Mouse (Mus musculus) heart, postnatal 4 days (tissue): ENCODE measurements around the gene Cdc42ep4. TPM values are rescaled to one million over a fixed set of nuclear protein-coding genes. Genes with fewer than 3 reads are reported as not detected.

Experiments used
- DNase-seq: peaks from one replicate; pipeline ENCODE4 v3.0.0; 2021
- total RNA-seq, 2 experiments: library from RNA; stranded (reverse); gene quantifications; 2 replicates each; pipeline ENCODE4 v1.2.3; 2021

The Cdc42ep4 gene
- total RNA-seq, 2 experiments from 2014 or later, result 18.7 to 20.7 TPM

DNA sequence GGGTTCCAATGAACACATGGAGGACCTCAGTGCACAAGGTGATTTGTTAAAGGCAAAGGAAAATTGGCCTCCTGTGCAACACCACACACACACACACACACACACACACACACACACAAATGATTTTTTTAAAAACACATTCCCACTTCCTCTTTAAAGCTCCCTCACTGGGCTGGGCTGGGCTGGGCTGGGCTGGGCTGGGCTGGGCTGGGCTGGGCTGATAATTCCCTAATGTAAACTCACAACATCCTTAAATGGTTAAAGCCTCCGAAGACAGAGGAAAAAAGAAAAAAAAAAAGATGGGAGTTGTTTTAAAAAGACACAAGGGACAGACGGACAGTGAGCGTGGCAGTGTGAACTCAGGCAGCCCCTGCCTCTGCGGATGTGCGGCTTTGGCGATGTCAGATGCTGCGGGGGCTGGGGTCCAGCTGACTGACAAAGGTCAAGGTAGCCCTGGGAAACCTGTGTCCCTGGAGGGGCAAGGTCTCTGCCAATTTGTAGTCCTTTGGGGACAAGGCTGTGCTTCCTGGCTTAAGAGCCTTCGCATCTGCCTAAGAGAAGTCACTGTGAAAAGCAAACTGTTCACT lies 26.3 kb upstream of the Cdc42ep4 start:
- DNase-seq, result peak; percentile 37

DNA sequence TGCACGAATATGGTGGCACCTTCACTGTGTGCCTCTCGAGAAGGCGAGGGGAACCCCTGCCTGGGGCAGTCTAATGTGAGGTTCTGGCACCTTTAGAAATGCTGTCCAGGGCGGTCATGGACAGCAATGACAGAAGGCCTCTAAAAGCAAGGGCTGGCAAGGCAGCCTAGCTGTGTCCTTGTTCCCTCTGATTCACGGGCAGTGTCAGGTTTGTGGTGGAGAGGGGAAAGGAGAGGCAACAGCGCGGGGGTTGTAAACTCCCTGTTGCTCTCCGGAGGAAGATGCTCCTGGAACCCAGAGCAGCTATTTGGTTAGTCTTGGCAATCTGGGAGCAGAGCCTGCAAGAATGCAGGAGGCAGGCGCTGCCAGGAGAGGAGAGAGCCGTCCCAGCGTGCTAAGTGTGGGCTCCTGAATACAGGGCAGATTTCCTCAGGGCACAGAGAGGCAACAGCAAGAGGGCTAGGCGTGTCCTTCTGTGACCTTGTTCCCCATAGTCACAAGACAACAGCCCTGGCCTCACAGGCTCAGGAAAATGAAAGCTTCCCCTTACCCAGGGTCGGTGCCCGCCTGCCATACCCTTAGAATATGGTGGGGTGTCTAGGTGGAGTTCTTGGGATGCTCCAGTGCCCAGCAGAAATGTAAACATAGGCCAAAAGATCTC lies 25.3 kb upstream of the Cdc42ep4 start:
- no peak for DNase-seq

DNA sequence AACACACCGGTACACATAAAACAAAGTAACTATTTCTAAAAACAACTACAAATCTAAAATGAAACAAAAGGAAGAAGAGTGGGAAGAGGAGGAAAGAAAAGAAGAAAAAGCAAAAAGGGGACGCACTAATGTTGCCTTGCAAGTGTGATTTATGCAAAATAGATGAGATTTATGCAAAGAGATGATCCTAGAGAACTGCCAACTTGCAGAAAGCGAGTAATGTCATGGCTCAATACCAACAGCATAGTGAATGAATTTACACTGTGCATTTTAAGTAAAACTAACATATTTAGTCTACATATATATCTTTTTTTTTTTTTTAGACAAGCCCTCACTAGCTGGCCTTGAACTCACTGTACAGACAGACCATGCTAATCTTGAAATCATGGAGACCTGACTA lies 23.1 kb upstream of the Cdc42ep4 start:
- no peak for DNase-seq

DNA sequence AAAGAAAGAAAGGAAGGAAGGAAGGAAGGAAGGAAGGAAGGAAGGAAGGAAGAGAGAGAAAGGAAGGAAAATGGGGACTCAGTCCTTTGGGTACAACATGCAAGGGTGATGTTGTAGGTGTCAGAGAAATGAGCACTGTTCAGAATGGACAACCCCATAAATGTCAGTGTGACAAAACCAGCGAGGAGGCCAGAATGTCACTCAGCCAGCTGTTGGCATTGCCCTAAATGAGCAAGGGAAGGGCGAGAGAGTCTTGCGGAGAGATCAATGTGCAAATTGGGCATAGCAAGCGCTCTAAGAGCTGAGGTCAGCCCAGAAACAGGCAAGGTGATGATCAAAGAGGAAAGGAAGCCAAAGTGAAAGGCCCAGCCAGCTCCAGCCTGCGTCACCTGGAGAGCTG lies 21.5 kb upstream of the Cdc42ep4 start:
- no peak for DNase-seq

DNA sequence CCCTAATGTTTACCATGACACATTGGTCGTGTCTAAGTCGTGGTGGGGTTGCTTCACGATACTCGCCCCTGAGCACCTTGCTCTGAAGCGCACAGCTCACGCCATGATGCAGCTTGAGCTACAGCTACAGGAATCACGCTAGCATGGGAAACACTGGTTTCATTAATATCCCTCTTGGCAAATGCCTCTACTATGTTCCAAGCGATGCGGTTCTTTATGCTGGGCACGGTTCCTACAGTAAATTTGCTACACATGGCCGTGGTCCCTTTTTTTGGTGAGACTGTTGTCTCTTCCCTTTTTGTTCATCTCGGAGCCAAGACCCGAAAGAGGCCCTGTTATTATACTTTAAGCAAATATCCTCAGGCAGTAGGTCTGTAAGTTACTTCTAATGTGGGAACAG lies 19.5 kb upstream of the Cdc42ep4 start:
- no peak for DNase-seq

DNA sequence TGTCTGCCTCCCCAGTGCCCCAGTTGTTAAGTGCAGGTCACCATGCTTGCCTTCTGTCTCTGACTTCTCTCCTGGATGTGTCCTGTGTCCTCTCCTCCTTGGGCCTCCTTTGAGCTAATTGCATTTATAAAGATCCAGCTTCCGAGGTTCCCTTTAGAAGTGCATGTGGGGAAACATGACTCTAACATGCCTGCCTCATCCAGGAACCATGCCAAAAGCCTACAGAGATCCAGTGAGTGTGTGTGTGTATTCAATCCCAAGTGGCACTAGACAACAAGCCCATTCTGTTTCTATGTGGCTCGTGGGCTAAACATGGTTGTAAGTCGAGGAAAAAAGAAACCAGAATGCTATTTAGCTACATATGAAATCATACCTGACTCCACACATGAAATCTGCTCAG lies 16.7 kb upstream of the Cdc42ep4 start:
- no peak for DNase-seq

DNA sequence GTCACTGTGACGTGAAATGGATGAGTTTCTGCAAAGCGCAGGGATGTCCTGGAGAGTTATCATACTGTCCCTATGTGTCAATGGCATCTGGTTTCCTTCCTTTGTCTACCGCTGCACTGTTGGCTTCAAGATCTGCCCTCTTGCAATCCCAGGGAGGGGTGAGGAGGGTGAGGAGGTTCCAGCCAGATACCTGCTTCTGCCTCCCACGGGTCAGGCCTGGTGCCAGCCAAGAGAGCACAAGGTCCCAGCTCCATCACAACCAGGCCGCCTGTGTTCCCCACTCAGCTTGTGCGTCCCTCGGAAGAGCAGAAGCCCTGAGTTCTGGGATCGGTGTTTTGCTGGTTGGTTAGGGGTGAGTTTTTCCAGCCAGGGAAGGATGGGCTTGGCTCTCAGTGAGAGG lies 15.6 kb upstream of the Cdc42ep4 start:
- peak; percentile 31 for DNase-seq

DNA sequence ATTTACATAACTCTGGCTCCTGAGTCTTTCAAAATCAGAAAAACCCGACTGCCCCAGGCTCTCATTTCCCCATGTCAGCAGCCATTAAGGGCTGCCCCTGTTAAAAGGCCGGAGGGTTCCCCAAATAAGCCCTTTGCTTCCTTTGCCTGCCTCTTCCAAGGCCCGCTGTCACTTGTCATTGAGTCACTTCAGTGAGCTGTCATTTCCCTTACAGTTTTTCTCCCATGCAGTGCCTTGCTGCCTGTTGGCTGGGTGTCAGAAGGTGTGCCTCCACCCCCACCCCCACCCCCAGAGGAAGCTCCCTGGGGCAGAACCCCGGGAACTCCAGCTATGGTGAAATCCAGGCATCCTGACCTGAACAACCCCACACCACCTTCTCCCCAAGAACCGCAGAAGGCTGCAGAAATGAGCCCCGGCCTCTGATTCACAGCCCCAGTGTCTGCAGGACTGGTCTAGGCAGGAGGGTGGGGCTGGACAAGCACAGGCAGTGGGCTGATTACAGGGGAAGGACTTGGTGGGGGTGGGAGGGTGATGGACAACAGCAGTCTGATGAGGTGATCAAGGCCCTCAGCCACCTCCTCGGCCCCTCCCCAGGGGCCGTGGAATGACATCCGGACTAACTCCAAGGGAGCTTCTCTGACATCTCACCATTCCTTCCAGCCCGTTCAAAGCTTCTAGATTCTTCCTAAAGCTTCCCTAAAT lies 14.8 kb upstream of the Cdc42ep4 start:
- DNase-seq, result peak; percentile 47

DNA sequence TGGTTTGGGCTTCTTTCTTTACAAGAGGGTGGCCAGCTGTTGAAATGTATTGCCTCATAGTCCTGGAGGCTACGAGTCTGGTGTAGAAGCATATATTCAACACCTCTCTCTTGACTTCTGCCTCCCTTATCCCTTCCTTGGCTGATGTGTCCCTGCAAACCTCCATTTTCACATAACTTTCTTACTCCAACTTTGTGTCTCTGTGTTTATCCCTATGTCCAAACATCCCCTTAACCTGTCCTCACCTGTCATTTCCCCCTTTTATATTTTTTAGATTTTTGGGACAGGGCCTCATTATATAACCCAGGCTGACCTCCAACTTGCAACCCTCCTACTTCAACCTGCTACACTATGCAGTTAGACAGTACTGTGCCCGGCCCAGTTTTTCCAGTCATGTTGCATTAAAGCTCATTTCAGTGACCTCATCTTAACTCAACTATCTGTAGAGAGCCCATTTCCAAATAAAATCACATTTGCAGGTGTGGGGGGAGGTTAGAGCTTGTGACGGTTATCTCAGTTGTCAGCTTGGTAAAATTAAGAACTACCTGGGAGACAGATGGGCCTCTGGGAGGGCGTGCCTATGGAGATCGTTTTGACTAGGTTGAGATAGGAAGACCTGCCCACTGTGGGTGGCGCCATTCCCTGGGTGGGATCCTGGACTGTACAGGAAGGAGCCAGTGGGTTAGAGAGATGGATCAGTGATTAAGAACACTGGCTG lies 12.6 kb upstream of the Cdc42ep4 start:
- no peak for DNase-seq

DNA sequence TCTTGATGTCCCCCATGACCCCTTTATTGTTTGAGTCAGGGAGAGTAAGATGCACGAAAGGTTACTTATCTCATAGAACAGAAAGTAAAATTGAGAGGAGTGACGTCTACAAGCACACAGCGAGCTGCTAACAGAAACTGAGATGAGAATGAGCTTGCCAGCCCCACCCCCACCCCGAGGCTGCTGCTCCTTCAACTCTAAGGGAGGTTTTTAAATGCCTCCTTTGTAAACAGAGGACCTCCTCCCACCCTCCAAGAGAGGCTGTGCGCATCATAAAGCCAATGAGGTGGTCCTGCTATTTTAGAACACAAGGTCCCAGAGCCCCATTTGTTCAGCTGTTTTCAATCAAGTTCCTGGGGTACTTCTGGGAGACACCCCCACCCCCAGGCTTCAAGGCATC lies 11.8 kb upstream of the Cdc42ep4 start:
- no peak for DNase-seq

DNA sequence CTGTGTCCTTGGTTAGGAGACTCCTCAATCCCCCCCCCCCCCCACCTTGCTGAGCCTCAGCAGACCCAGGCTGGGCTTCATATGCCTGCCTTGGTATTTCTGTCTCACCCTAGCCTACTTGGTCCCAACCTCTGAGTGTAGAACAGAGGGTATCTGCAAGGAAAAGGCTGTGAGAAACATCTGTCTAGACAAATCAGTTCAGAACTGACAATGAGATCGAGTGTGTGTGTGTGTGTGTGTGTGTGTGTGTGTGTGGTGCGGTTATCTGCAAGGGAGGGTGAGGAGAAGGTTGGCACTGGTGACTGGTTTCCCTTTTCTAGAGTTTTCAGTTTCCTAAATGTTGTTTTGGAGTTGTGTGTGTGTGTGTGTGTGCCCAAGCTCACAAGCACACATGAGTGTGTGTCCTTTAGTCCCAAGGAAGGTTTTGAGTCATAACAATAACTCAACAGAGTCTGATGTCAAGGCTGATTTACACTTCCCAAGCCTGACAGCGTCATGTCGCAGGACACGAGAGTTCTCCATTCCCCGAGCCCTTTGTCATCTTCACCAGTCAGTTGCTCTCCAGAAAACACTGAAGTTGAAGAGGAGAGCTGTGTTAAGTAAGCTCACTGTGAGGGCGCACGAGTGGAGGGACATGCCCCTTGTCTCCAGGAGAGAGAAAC lies 10.6 kb upstream of the Cdc42ep4 start:
- no peak for DNase-seq

DNA sequence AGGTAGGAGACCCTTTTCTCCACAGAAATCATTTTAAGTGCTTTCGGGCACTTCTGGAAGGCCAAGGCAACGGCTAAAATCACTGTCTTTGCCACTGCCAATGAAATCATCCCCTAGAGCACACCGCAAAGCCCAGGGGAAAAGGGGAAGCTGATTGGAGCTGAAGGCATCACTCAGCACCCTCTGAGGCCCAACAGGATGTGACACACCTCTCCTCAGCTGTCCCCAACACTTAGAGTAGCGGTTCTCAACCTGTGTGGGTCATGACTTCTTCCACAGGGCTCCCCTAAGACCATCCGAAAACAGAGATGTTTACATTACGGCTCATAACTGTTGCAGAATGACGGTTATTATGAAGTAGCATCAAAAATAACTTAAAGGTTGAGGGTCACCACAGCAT lies 10.0 kb upstream of the Cdc42ep4 start:
- DNase-seq, result no peak

DNA sequence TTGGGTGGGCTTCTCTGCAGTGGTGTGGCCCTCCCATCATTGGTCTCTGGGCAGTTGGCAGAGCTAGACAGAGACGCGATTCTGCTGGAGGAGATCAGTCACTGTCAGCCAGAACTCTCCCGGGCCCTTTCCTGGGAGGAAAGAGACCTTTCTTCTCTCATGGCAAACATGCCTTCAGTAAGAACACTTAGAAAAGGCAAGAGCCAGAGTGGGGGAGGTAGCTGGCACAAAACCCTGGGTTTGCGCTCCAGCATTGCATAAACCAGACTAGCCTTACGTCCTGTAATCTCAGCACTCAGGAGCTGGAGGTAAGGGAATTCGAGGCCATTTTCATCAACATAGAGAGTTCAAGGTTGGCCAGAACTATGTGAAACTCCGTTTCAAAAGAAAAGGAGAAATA lies 8.8 kb upstream of the Cdc42ep4 start:
- no peak for DNase-seq

DNA sequence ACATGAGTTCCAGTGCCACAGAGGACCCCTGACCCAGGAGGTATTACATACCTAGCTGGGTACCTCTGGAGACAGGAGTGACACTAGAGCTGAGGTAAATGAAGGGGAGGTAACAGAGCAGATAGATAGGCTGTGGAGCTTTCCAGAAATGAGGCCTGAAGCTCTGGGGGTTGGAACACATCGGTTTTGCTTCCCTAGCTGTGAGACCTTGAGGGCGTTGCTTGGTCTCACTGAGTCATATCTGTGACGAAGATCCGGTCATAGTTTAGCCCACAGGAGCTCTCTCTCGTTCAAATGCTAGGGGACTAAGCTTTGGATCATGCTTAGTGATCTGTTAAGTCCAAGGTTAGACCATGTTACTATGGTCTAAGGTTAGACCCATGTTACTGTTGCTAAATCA lies 7.2 kb upstream of the Cdc42ep4 start:
- no peak for DNase-seq

DNA sequence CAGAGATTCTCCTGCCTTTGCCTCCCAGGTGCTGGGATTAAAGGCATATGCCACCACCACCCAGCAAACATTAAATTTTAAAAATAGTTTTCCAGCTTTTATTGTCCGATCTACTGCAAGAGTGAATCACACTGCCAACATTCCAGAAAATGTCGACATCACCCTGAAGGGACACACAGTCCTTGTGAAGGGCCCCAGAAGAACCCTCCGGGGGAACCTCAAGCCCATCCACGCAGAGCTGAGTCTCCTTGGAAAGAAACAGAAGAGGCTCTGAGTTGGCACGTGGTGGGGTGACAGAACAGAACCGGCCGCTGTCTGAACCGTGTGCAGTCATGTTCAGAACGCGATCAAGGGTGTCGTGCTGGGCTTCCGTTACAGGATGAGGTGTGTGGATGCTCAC lies 4.9 kb upstream of the Cdc42ep4 start:
- no peak for DNase-seq

DNA sequence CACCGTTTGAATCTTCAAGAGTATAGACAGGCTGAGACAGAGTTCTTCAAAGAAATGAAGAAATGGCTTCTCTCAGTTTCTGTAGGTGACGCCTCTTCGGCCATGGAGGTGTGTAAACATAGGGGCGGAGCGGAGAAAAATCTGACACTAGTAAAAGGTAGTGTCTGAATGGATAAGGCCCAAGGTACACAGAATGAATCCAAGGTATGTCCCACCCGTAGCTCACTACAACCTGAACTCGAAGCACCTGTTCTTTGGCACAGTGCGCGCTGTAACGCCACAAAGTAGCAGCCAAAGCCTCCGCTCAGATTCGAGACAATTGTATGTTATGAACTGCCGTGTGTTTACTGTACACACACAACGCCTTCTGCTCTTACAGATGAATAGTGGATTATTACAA lies 4.2 kb upstream of the Cdc42ep4 start:
- no peak for DNase-seq

DNA sequence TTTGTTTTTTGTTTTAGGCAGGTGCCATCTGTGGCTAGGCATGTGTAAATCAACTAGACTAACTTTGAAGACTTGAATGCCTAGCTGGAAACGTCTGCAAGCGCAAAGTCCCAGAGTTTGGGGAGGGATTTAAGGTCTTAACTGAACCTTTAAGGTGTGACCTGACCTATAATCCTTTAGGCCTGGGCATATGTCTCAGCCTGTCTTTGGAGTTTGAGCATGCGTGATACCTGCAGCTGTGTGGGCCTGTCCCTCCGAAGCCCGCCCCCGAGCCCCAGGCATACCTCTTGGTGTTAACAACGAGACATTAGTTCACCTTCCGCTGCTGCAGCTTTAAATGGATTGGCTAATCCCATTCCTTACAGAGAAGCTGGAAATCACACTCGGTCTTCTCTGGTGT lies 3.2 kb upstream of the Cdc42ep4 start:
- DNase-seq, result no peak

DNA sequence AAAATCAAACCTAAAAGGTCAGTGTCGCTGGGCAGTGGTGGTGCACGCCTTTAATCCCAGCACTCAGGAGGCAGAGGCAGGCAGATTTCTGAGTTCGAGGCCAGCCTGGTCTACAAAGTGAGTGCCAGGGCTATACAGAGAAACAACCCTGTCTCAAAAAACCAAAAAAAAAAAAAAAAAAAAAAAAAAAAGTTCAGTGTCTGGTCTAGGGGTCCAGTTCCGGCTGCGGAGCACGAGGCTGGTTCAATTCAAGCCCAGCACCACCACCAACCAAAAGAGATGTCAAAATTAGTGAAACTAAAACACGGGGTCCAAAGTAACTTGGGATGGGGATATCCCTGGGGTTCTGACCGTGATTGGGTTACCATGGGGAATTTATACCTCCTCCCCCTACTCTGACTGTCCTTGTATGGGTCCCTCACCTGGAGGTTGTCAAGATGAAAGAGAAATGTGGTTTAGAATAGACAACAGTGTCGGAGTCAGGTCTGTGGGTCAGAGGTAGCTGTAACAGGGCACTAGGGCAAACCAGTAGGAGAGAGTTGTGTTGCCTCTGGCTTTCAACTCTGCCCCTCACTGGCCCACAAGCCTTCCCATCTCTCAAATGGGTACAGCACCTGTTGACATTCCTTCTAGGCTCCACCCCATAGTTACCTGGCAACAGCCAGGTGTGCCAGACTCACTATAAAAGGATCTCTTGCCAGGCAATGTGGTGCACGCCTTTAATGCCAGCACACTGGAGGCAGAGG lies 1.2 kb upstream of the Cdc42ep4 start:
- DNase-seq, result no peak

DNA sequence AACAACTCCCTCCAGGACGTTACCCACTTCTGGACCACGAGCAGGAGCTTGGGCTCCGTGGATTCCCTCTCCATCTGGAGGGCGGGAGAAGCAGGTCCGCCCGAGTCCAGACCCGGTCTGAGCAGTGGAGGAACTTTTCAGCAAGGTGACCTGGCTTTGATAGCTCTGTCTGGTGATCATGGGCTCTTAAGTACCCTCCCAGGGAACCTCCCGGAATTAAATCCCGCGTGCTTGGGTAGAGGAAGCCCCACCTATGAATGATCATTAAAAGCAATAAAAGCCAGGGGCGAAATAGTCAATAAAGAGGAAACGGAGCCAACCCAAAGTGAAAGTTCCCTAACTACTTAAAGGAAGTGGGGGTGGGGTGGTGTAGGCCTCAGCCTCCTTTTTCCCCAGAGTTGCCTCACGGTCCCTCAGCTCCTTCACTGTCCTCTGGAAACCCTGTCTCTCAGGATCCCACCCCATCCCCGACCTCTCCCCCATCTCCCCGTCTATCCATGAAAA lies 529 bp upstream of the Cdc42ep4 start:
- DNase-seq, result no peak

DNA sequence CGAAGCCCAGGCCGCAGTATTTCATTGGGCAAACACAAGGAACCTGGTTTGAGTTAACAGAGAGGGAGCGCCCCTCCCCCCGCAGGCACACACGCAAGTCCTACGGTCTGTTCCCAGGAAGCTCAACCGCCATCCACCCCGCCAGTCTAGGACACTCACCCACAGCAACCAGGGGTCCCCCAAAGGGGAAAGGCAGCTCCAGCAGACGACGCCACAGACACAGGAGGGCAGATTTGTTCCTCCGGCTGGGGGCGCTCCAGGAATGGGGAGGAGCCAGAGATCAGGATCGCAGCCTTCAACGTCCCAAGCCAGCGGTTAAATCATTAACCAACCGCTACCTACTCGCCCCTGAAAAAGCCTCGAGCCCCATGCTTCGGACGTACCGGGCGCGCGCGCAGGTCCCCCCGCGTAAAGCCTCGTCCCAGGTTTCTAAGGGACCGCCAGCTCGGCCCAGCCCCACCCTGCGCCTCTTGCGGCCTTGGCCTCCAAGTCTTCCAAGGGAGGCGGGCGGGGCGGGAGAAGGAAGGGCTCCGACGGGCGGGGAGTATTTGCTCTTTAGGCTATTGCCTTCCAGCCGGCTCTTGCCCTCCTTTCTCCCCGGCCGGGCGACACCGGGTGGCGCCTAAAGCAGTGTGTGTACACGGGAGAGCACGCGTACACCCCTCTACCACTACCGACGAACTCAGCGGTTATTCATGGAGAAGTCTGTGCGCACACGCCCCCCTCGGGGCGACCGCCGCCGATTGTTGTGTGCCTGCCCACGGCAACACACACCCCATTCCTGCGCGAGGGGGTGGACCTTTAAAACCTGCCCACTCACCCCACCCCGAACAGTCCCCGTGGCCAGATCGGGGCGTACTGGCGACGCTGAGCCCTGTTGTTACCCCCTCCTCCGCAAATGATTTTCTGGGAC lies 854 bp downstream of the Cdc42ep4 start:
- DNase-seq, result peak; percentile 77
